Mouse (Mus musculus): ENCODE results near the gene Olfr649.

DNA sequence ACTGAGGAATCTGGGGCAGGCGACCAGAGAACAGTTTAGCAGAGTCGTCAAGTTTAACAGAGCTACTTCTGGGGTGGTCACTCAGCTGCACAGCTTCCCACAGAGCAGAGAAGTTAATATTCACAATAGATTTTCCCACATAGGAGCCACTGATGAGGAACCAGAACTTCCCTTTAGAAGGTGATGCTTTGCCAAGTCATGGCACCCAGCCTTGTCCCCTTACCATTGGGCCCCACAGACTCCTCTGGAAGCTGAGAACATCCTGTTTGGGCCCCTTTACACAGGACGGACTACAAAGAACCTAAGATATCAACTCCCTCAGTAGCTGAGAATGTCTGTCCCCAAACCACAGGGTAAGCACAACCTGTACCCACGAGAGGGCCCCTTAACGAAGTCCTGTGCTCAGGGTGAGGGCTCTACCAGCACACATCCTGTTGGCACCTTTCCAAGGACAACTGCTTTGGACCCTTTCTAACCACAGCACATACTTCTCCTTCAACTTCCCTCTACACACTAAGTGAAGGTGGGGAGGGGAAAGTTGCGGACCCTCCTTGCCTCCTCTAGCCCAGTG lies 26.1 kb downstream of the Olfr649 start:
- TF ChIP-seq POLR2A (IDR thresholded peaks at IDR 0.05; ENCODE audit: low read depth, low read length) (no peak), CTCF (conservative IDR thresholded peaks at IDR 0.05; ENCODE audit: insufficient read depth, insufficient read length, low read depth, low read length) (no peak)
